Mouse (Mus musculus) left cerebral cortex, postnatal 4 days (tissue): ENCODE data around the gene Heatr4. TPM values are rescaled to one million over a fixed set of nuclear protein-coding genes. Genes with fewer than 3 reads are reported as not detected.
A peak's percentile ranks its signal among the peaks of the same experiment; 100 is the strongest.
"Not testable (repeated sequence)": the region's sequence is repeated elsewhere in the genome, so short reads cannot be mapped to it uniquely, and the experiment has no call there.

Experiments used
- DNase-seq: peaks from one replicate; pipeline ENCODE4 v3.0.0-alpha.2; 2022
- intact Hi-C: fragments of 180-260 bp; cut with DNase I; formaldehyde crosslinking; loops from one replicate; pipeline ENCODE4 v1.15.1; 2025
- total RNA-seq, 2 experiments: library from RNA; stranded (reverse); gene quantifications; 2 replicates each; pipeline ENCODE4 v1.2.3; 2021

Heatr4 gene
- total RNA-seq, 2 experiments from 2014 or later: 0.14 TPM; not detected in 1

DNA sequence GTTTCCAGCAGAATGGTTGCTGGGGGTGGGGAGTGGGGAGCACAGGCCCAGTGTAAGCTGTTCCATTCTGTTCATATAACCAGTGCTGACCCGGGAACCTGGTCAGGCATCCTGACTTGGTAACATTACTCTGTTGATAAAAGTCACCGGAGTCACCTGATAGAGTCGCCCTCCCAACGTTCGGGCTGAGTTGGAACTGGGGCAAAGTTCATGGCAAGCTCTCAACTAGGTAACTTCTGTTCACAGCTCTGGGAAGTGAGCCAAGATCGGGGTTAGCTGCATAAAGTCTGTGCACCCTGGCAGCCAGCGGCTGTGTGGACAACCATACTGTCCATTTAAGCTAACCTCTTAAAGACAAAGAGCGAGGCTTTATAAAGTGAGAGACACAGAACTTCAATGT, 14.6 kb upstream of the Heatr4 start:
- peak; percentile 30 for DNase-seq
- intact Hi-C loops: not testable (repeated sequence)

DNA sequence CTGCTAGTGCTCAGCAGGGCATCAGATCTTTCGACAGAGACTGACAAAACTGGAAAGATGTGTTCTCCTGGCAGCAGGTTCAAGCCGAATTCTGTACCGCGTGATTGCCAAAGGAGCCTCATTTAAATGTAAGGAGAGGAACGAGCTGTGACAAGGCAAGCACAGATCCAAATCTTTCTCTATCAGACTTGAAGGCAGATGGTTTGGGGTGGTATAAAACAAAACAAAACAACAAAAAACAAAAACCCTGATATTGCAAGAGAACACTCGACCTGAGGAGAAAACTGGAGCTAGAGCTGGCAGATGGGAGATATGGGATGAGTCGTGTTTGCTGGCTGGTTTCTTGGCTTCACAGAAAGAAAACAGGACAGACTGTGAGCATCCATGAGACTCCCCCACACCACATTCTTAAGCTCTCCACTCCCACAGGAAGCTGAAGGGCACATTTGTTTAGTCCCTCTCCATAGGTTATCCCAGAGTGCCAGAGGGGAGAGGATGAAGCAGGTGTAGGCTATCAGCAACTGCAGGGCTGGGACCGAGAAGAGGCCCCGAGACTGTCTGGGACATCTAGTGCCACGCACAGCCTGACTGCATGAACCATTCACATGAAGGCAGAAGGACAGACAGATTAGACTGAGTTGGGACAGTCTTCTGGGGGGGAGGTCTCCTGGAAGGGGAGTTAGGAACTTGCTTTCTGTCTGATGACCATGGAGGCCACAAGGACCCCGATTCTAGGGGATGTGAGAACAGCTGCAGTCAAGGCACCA, 13.9 kb upstream of the Heatr4 start:
- intact Hi-C loops: no loop called here
- DNase-seq: no peak

DNA sequence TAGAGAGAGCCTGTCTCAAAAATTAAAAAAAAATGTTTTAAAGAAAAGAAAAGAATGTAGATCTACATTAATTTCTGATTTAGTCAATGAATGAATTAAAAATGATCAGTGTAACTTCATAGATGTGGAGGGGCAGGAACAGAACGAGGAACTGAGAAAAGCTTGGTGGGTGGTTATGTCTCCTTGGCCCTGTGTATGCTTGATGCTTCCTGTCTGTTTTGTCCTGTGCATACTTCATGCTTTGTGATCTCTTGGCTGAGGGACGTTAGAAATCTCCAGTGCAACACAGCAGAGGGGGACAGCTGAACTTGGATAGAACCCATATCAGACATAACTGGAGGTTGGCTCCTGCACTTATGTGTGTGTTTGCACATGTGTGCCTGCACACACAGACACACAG, 12.6 kb upstream of the Heatr4 start:
- intact Hi-C loops: no loop called here
- DNase-seq: no peak

DNA sequence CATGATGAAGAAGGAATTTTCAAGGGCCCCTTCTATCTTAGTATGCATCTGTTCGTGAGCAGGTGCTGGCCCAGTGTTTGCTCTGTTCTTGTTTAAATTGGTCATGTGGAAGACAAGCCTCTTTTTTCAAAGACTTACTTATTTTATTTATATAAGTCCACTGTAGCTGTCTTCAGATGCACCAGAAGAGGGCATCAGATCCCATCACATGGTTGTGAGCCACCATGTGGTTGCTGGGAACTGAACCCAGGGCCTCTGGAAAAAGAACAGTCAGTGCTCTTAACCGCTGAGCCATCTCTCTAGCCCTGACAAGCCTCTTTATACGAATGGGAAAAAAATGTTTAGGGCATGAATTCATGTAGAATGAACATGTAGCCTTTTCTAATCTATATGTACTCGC, 4.7 kb upstream of the Heatr4 start:
- intact Hi-C loops: no loop called here
- no peak for DNase-seq

DNA sequence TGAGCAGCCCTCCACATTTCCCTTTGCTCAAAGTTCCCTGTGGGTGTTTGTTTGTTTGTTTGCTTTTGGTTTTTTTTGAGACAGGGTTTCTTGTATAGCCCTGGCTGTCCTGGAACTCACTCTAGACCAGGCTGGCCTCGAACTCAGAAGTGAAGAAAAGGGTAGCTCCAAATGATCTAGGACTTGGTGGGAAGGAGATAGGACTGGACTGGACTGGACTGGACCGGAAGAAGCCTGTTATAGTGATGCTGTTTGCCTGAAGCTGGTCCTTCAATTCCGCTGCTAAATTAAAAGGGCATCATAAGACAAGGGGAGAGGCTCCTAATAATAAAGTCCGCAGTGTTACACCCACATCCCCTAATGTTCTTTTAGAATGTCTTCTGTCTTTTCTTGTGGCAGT, 3.8 kb upstream of the Heatr4 start:
- intact Hi-C loops: no loop called here
- DNase-seq: no peak

DNA sequence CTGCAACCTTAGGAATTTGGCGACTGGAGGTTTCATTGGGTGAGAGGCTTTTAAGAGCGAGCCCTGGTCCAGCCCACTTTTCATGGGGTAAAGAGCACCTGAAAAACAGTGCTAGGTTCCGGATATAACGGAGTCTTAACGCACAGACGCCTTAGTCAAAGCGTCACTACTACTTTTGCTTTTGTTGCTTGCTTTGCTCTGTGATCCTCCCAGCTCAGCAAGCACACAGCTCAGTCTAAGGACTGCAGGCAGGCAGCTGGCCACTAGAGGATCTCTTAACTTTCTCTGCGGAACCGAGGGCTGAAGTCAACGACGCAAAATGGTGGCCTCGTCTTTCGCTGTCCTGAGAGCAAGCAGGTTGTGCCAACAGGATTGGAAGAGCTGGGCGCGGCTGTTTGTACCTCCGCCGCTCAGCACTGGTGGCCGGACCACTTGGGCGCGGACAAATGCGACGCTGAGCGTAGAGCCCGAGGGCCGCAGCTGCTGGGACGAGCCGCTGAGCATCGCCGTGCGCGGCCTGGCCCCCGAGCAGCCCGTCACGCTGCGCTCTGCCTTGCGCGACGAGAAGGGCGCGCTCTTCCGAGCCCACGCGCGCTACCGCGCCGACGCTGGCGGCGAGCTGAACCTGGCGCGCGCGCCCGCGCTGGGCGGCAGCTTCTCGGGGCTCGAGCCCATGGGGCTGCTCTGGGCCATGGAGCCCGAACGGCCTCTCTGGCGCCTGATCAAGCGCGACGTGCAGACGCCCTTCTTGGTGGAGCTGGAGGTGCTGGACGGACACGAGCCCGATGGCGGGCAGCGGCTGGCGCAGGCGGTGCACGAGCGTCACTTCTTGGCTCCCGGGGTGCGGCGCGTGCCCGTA, 3.2 kb upstream of the Heatr4 start, which contains the start of gene Acot2:
Acot2 (plus strand) TSS at position 279 of the 859 bp plus-strand sequence.
- peak; percentile 78 for DNase-seq
- intact Hi-C loops: no loop called here

DNA sequence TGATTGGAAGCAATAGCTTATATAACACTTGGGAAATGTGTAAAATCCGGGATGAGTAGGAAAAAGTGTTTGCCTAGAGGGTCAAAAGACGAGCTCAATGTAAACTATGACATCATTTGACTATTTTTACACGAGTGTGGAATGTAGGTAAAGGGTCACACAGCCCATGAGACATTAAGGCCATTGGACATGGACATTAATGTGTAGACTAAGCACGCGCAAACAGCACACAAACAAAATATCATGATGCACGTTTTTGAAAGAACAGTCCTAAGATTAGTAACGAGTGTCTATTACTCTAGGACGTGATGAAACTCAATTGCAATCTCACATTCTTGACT, 2.6 kb upstream of the Heatr4 start:
- DNase-seq: no peak
- intact Hi-C loops: no loop called here

DNA sequence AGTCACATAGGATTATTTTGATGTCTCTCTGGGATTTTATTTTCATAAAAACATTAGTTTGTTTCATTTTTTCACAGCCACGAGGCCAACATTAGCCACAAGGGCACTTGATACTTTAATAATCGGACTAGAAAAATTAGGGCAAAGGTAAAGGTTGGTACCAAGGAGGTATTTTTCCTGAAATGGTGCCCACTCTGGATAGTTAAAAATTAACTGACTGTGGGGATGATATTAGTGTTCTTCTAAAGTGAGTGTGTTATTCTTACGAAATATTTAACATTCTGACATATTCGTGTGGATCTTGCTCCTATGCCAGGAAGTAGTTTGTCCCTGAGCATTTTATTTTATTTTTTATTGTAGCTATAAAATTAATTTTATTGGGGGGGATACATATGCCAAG, 3.0 kb downstream of the Heatr4 start:
- intact Hi-C loops: no loop called here

DNA sequence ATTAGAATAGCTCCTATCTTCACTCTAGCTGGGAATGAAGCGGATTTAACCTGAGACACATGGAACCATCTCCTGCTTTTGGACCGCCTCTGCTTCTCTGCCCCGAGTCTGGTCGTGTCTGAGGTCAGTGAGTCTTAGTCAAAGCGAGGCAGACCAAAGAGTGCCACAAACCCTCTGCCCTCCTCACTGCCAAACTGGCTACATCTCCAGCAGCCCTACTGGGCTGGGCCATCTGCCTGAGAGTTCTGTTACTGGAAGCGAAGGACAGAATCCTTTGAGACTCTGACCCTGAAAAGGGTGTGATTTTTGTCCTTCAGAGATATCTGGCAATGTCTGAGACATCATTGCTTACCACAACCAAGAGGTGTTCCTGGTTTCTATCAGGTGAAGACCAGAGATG, 5.8 kb downstream of the Heatr4 start:
- intact Hi-C loops: no loop called here
- DNase-seq: peak; percentile 27

More for the DNA sequence above, 3.0 kb downstream of the Heatr4 start:
- no peak for DNase-seq

DNA sequence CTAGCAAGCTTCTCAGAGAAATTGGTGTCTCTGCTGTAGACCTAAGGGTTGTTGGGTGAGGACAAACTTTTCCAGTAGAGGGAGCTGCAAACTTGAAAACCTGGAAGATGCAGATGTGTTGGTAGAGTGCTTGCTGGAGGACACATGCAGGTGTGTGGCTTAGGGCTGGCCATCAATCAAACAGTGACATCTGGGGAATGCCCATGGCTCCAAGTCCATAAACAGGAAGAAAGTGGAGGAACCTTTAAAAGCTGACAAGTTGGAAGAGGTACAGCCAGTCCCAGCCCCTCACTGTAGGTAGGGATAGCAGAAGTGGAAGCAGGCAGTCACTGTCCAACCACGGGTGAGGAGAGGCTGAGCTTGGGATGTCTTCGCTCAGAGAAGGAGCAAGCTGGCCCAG, 12.5 kb downstream of the Heatr4 start:
- intact Hi-C loops: no loop called here
- no peak for DNase-seq

DNA sequence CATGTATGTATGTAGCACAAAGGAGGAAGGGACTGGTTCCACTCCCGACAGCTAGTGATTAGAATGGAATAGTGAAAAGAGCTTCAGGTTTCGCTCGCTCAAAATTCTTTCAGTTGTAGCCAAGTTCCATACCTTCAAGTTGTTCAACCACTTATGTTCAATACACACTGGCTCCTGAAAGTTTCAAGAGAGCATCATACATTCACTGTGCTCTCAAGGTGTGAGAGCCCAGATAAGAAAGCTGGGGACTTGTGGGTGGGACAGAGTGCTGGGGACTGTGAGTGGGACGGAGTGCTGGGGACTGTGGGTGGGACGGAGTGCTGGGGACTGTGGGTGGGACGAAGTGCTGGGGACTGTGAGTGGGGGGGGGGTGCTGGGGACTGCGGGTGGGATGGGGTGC, 19.4 kb downstream of the Heatr4 start:
- no peak for DNase-seq
- intact Hi-C loops: no loop called here

DNA sequence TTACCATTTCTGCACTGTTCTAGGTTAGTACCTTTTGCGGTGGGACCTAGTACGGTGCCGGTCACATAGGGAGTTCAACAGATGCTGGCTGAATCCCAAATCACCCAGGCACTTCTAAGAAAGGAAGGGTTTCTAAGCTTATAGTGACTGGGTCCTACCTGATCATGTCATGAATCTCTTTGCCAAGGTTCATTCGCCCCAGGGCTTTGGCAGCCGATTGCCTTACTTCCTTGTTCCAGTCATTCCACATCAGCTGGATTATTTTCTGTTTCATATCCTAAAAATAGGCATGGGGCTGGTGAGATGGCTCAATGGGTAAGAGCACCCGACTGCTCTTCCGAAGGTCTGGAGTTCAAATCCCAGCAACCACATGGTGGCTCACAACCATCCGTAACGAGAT, 26.4 kb downstream of the Heatr4 start:
- no peak for DNase-seq
- intact Hi-C loops: no loop called here

DNA sequence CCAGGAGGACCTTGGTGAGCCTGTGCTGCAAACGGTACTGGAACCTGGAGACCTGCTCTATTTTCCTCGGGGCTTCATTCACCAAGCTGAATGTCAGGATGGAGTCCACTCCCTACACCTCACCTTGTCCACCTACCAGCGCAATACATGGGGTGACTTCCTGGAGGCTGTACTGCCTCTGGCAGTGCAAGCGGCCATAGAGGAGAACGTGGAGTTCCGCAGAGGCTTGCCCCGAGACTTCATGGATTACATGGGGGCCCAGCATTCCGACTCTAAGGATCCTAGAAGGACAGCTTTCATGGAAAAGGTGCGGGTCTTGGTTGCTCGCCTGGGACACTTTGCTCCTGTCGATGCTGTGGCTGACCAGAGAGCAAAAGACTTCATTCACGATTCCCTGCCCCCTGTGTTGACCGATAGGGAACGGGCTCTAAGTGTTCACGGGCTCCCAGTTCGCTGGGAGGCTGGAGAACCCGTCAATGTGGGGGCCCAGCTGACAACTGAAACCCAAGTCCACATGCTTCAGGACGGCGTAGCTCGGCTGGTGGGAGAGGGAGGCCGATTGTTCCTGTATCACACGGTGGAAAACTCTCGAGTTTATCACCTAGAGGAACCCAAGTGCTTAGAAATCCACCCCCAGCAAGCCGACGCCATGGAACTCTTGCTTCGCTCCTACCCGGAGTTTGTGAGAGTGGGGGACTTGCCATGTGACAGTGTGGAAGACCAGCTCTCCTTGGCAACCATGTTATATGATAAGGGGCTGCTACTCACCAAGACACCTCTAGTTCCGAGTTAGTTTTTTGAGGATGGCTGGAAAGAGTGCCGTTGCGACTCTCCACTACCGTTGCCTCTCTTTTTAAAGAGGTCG, 32.7 kb downstream of the Heatr4 start:
- DNase-seq: no peak
- intact Hi-C loops: no loop called here

DNA sequence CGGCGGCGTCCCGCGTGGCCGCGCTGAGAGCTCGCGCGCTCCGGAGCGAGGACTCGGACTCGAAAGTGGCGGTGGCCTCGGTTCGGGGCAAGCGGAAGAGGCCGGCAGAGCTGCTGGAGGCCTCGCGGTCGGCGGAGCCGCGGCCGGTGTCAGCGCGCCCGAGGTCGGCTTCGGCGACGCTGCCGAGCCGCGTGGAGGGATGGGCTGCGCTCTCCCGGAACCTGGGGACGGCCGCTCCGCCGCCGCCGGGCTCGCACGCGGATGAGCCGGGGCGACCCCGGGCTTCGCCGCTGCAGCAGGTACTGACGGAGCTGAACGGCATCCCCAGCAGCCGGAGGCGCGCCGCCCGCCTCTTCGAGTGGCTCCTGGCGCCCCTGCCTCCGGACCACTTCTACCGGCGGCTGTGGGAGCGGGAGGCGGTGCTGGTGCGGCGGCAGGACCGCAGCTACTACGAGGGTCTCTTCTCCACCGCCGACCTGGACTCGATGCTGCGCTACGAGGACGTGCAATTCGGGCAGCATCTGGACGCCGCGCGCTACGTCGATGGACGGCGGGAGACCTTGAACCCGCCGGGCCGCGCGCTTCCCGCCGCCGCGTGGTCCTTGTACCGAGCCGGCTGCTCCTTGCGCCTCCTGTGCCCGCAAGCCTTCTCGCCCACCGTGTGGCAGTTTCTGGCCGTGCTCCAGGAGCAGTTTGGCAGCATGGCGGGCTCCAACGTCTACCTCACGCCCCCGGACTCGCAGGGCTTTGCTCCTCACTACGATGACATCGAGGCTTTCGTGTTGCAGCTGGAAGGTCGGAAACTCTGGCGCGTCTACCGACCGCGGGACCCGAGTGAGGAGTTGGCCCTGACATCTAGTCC, 33.6 kb downstream of the Heatr4 start:
- intact Hi-C loops: no loop called here
- DNase-seq: peak; percentile 81

DNA sequence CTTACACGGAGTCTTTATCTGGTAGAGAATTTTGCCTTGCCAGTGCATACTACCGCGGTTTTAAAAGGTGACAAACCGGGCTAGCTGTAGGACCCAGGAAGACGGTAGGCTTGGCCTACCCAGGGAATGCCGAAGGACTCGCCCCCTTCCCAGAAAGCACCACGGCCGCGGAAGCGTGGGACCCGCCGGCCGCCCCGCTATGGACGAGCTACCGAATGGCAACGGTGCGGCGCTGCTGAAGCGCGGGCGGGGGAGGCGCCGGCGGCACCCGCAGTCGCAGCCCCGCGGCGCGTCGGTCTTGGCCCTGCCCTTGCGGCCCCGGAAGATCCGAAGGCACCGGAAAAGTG, 34.2 kb downstream of the Heatr4 start, which contains the start of gene Riox1:
Riox1 (plus strand) TSS at position 116 of the 347 bp plus-strand sequence.
- DNase-seq: peak; percentile 82
- intact Hi-C loops: no loop called here

DNA sequence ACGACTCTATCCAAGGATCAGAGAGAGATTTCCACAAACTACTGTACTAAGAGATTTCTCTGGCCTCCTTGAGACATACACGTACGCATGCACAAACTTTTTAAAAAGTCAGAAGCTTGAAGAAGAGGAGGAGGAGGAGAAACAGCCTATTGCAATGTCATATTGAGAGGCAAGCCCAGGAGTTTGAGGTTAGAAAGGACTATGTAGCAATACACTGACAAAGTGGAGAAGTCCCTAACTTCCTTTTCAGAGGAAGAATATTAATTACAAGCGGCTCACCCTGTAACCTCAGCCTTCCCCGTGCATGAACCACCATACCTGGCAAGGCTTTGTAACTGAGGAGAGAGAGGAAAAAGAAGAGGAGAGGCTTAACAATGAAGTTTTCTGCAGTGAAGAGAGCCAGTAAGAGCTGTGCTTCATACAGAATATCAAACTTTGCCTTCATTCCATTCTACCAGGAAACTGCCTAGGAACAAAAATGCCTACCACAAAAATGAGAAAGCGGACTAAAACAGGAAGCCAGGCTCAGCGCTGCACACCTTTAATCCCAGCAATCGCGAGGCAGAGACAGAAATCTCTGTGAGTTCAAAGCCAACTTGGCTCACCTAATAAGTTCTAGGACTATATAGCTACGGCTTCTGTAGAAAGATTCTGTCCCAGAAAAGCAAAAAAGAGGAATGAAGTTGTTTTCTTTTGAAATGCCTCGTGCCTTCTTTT, 34.7 kb downstream of the Heatr4 start:
- intact Hi-C loops: no loop called here
- DNase-seq: no peak

DNA sequence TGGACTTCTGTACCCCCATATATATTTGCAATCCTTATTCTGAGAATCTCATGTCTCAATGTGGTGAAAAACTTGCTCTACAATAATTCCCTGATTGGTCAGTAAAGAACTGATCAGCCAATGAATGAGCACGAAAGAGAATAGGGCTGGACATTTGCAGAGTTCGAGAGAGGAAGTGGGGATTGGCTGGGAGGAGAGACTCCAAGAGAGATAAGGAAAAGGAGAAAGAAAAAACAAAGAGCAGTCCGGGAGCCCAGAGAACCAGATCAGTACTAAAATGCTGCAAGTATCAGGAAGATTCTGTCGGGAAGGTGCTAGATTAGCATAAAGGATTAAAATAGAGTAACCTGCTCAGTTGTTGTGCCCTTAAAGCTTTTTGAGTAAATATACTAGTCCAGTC, 35.6 kb downstream of the Heatr4 start:
- no peak for DNase-seq
- intact Hi-C loops: no loop called here

DNA sequence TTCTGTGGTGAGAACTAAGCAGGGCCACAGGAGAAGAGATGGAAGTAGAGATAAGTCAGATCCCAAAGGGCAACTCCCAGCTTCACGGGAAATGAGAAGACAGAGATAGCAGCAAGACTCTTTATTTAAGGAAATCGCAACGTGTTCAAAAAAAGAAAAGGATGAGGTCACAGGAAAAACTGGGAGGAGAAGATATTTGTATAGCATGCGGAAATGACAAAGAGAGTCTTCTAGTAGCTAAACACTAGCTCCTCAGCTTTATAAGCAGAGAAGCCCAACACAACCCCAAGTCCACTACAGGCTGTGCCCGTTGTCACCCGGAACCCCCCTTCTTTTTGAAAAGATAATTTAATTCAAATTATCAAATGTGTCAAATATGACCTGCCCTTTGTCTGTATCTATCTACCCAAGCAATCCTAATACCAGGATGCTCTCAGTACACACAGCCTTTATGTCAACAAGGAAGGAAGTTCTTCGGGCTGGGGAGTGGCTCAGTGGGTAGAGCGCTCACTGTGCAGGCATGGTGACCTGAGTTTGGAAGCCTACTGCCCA, 37.3 kb downstream of the Heatr4 start:
- intact Hi-C loops: no loop called here

DNA sequence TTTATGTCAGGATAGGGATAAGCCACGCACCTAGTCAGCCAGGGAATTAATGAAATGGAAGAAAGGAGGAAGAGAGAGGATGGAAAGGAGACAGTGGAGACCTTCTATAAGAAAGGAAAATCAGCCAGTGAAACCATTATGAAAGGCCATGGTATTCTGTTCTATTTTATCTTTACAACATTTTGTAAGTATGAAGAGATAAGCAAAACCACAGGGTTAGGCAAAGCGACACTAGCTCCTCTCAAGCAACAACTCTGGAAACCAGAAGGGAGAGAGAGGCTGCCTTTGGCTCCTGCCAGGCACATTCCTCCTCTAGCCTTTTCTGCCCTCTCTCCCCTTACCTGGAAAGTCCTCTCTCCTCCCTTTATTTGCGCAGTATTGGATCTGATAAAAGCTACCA, 42.7 kb downstream of the Heatr4 start:
- intact Hi-C loops: no loop called here
- DNase-seq: no peak

More for the DNA sequence above, 37.3 kb downstream of the Heatr4 start:
- DNase-seq: no peak
